Mouse (Mus musculus) small intestine, adult 2 months (tissue): ENCODE results near the gene Prkd3. TPM values are rescaled to one million over a fixed set of nuclear protein-coding genes. Genes with fewer than 3 reads are reported as not detected.

Experiments
- H3K27ac ChIP-seq: fragments of 200-500 bp; 2 replicates; pipeline ENCODE4 v1.5.1; 2012; ENCODE audit warnings: low read depth, low read length, control low read depth, inconsistent platforms; ENCODE audit not compliant: insufficient read depth
- H3K27me3 ChIP-seq: fragments of 200-500 bp; 2 replicates; pipeline ENCODE4 v1.6.1; 2012; ENCODE audit warnings: mild to moderate bottlenecking, moderate library complexity, low read length, inconsistent platforms; ENCODE audit not compliant: control insufficient read depth, insufficient read depth
- H3K36me3 ChIP-seq: fragments of 200-500 bp; 2 replicates; pipeline ENCODE4 v1.6.1; 2012; ENCODE audit warnings: mild to moderate bottlenecking, low read length, control low read depth, inconsistent platforms; ENCODE audit not compliant: control insufficient read depth, insufficient read depth
- H3K4me1 ChIP-seq: fragments of 200-500 bp; 2 replicates; pipeline ENCODE4 v1.6.1; 2012; ENCODE audit warnings: low read length, inconsistent platforms, mixed read lengths; ENCODE audit not compliant: control insufficient read depth, insufficient read depth, insufficient read length
- H3K4me3 ChIP-seq: fragments of 200-500 bp; 2 replicates; pipeline ENCODE4 v1.5.1; 2012; ENCODE audit warnings: low read depth, mild to moderate bottlenecking, control low read depth, inconsistent platforms, low read length, moderate library complexity
- CTCF ChIP-seq: fragments of 200-500 bp; IDR thresholded peaks from 2 replicates; pipeline ENCODE4 v1.5.1; 2012; ENCODE audit warnings: low read depth, mild to moderate bottlenecking, control low read depth, inconsistent platforms, low read length, moderate library complexity, mixed read lengths; ENCODE audit not compliant: insufficient replicate concordance, insufficient read length; ENCODE audit errors: extremely low read depth
- POLR2A ChIP-seq: fragments of 200-500 bp; IDR thresholded peaks from 2 replicates; pipeline ENCODE4 v1.6.1; 2012; ENCODE audit warnings: low read depth, mild to moderate bottlenecking, control low read depth, inconsistent platforms, low read length, moderate library complexity
- WGBS: fragments of 180-500 bp; shearing (Covaris S2); methylation state at CpG from one replicate; pipeline ENCODE4 v1.1.7; 2018; 5-methylcytosine and 5-hydroxymethylcytosine counted together
- polyA plus RNA-seq: library from polyadenylated mRNA; depleted of rRNA; stranded (reverse); fragments of >200 nt; gene quantifications from 2 replicates; pipeline ENCODE4 v1.2.3, GENCODE M21; 2012

Prkd3 gene
- polyA plus RNA-seq, 1 experiment, result 1.6 TPM

DNA sequence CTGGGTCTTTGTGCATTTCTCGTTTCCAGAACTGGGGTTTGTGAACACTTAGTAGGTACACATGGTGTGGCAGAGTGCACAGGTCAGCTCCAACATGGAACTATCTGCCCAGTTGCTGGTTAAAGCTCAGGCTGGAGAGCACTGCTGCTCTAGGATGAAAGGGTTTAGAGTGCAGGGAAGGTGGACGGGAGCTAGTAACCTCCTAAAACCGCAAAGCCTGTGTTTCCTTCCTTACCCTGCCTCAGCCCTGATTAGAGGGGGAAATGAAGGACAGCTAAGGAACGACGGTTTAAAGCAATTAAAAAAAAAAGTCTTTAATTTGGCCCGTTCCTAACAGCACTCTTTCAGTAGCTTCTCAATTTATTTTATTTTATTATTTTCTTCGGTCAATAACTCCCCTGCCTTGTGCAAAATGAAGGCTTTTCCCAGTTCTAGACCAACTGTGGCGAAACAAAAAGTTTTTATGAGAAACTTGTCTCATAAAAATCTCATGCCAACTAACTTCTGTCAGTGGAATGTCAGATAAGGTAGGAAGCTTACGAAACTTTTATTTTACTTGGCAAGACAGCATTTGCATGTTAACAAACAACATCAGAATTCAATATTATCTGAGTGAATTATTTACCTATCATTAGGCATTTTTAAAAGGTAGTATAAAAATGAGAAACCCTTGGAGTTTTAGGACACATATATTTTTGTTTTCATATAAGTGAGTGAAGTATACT is 28.2 kb downstream of the Prkd3 start:
- Histone ChIP-seq H3K36me3 (no peaks in the 10 kb centered on the region), H3K4me3 (no peak overlapping the region), H3K27ac (no peak overlapping the region), H3K27me3 (no peaks in the 10 kb centered on the region), H3K4me1 (peaks cover 6% of the 10 kb centered on the region; the same call in 1 of the 2 replicates)
- TF ChIP-seq CTCF (no peak), POLR2A (no peak)
- 46% methylated on average over 9 of the region's 9 CpGs for WGBS

DNA sequence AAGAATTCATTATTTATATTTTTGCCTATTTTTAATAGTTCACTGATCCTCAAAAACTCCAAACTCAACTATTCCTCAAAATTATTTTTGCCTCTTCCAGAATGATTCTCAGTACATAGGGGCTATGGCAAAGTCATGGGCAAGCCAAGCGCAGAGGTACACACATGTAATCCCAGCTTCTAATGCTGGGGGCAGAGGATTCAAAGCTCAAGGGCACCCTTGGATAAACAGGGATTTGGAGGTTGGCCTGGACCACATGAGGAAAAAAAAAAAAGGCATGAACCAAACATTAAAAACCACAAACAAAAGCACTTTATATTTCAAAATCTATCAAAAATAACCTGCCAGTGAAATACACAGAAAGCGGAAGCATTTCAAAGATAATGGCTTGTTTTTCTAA is 29.1 kb downstream of the Prkd3 start:
- H3K36me3 ChIP-seq, result no peaks in the 10 kb centered on the region

DNA sequence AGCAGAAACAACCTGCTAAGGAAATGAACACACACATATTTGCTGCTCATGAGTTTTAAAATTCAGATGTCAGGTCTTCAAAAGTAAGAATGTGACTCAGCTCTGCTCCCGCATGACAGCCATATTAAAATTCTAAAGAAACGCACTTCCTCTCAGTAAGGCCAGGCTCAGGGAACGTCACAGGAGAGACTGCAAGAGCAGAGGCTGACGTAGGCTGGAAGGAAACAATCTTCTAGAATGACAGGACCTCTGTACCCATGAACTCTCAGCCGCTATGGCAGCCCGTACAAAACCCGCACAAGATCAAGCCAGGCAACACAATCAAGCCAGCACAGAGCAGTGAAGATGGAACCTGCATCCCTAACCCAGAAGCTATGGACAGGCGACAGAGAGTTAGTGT is 31.6 kb downstream of the Prkd3 start:
- H3K27me3 ChIP-seq, result no peaks in the 10 kb centered on the region
- H3K4me1 ChIP-seq, result peaks cover 3% of the 10 kb centered on the region; the same call in 1 of the 2 replicates
- TF ChIP-seq CTCF (no peak), POLR2A (no peak)
- H3K36me3 ChIP-seq, result no peaks in the 10 kb centered on the region
- WGBS, result 80% methylated on average over 8 of the region's 8 CpGs
- H3K27ac ChIP-seq, result no peak overlapping the region
- no peak overlapping the region for H3K4me3 ChIP-seq

More for the DNA sequence above, 29.1 kb downstream of the Prkd3 start:
- Histone ChIP-seq H3K4me3 (no peak overlapping the region), H3K27me3 (no peaks in the 10 kb centered on the region), H3K4me1 (peaks cover 6% of the 10 kb centered on the region; the same call in 1 of the 2 replicates), H3K27ac (no peak overlapping the region)
- no peak for TF ChIP-seq CTCF
- TF ChIP-seq POLR2A, result no peak
- WGBS, result 95% methylated on average over 2 of the region's 2 CpGs

DNA sequence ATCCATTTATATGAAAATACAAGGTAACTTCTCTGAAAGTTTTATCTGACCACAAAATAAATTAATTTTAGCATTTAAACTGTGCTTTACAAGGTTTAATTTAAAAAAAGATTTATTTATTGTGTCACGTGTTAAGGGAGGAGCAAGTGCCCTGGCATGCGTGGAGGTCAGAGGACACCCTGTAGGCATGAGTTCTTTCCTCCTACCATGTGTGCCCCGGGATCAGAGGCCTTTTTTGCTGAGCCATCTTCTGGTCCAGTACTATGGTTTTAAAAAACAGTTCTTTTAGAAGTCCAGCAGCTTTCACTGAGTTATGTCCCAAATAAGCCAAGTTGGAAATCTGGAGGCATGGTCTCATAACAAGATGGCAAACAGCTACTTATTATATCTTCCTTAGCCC is 36.9 kb downstream of the Prkd3 start:
- 86% methylated on average over 3 of the region's 3 CpGs for WGBS
- H3K27me3 ChIP-seq, result no peaks in the 10 kb centered on the region
- no peak overlapping the region for H3K4me3 ChIP-seq
- no peaks in the 10 kb centered on the region for H3K4me1 ChIP-seq
- no peak overlapping the region for H3K27ac ChIP-seq
- TF ChIP-seq CTCF, result no peak
- TF ChIP-seq POLR2A, result no peak
- peaks cover 3% of the 10 kb centered on the region; the same call in 1 of the 2 replicates for H3K36me3 ChIP-seq

DNA sequence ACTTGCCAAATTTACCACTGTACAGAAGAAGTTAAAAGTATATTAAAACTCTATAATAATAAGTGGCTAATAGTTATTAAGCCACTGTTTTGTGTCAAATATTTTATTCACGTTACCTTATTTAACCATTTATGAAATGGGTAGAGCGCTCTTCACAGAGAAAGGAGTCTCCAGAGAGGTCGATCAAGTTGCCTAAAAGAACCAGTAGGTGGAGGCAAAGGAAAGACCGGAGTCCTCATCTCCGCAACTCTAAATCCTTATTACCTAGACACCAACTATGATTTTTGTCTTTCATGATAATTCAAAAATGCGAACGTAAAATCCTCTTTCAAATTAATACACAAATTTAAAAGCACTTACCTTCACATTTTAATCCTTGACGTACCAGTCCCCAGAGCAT is 37.5 kb downstream of the Prkd3 start:
- Histone ChIP-seq H3K4me1 (no peaks in the 10 kb centered on the region), H3K27me3 (no peaks in the 10 kb centered on the region), H3K27ac (no peak overlapping the region), H3K4me3 (no peak overlapping the region), H3K36me3 (peaks cover 3% of the 10 kb centered on the region; the same call in 1 of the 2 replicates)
- TF ChIP-seq POLR2A (no peak), CTCF (no peak)
- WGBS, result 94% methylated on average over 8 of the region's 8 CpGs

DNA sequence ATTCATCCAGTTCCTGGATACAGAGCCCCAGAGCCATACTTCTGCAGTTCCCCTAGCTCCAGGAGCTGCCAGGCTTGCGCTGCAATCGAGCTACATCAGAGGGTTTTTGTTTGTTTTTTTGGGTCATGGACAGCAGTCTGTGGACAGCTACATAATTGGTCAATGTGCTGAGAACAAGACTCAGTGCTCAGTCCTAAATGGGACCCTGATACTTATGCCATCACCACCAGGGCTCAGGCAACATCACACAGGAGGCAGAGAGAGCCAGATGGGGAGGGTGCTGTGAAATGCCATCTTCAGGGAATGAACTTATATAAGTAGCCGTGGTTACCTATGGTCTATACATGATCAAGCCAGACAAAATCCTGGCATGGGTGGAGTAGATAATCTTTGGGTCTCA is 52.1 kb downstream of the Prkd3 start:
- H3K27ac ChIP-seq, result no peak overlapping the region
- WGBS, result 87% methylated on average over 3 of the region's 3 CpGs
- H3K36me3 ChIP-seq, result peaks cover 3% of the 10 kb centered on the region; the same call in 1 of the 2 replicates
- no peaks in the 10 kb centered on the region for H3K4me1 ChIP-seq
- H3K4me3 ChIP-seq, result no peak overlapping the region
- TF ChIP-seq POLR2A, result no peak
- no peak for TF ChIP-seq CTCF
- no peaks in the 10 kb centered on the region for H3K27me3 ChIP-seq

DNA sequence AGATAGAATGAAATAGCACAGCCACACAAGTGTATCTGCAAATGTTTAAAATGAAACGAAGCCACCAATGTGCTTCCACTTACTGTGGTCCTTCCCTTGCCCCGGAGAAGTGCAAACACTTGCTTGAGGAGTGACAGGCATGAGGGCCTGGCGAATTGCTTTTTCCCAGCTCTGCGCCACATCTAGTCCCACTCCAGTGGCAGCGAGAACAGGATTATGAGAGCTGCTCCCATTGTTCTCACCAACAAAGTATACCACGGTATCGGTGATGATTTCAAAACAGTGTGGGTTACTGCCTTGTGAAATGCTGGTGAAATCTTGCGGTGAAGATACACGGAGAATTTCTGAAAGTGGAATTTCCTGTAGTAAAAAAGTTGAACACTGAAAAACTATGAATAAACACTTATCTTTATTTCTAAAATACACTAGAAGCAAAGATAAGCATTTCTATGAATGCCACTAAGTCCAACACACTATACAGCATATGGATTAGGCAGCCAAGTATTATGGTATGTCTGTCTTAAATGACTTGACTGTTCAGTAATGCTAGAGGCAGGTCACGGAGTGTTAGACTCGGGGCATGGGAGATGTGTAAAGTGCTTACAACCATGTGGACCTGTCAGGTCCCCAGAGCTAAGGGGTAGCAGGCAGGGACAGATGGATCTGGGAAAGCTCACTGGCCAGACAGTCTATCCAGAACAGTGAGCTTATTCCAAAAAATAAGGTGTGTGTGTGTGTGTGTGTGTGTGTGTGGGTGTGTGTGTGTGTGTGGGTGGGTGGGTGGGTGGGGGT is 54.3 kb downstream of the Prkd3 start:
- no peak overlapping the region for H3K4me3 ChIP-seq
- WGBS, result 87% methylated on average over 11 of the region's 11 CpGs
- H3K36me3 ChIP-seq, result peaks cover 5% of the 10 kb centered on the region; the same call in 1 of the 2 replicates
- TF ChIP-seq POLR2A (no peak), CTCF (no peak)
- no peaks in the 10 kb centered on the region for H3K27me3 ChIP-seq
- no peaks in the 10 kb centered on the region for H3K4me1 ChIP-seq
- H3K27ac ChIP-seq, result no peak overlapping the region
